Mouse (Mus musculus) monocyte, adult 2 months (primary cell): Measurements from ENCODE around the gene Lrrc7.
"Not testable (repeated sequence)": the region's sequence is repeated elsewhere in the genome, so short reads cannot be mapped to it uniquely, and the experiment has no call there.

Experiments used
- DNase-seq, 2 experiments: peaks; one replicate each; pipeline ENCODE4 v3.0.0; 2022; ENCODE audit warnings: low spot score in 2 of 2, low read depth in 1 of 2

The Lrrc7 gene

DNA sequence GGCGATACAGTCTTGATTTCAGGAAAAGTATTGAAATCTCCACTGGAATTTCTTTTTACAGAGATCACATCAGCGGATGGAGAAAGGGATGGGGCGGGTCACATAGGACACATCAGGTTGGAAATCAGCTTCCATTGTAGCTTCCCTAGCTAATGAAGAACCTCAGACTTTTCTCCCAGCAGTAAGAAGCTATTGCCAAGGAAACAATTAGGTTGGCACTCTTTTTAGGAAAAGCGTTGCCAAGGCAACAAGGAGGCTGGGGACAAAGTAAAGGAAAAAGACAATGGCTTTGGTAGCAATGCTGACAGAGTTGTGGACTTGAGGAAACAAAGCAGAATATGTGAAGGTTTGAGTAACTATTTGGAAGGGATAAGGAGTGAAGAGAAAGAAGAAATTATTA is 393.6 kb downstream of the Lrrc7 start:
- no peak for DNase-seq

DNA sequence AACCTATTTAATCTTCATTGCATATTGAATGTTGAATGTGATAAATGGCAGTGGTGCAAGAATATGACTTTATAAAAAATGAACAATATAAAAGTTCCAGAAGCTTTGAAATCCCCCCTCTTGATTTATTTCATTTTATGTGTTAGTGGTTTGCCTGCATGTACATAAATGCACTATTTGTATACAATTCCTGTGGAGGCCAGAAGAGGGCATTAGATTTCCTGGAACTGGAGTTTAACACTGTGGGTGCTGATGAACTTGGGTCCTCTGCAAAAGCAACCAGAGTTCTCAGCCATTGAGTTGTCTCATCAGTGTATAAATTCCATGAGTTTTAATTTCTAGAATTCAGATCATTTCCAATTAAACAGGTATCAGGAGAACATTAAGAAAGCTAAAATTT is 397.0 kb downstream of the Lrrc7 start:
- no peak for DNase-seq

DNA sequence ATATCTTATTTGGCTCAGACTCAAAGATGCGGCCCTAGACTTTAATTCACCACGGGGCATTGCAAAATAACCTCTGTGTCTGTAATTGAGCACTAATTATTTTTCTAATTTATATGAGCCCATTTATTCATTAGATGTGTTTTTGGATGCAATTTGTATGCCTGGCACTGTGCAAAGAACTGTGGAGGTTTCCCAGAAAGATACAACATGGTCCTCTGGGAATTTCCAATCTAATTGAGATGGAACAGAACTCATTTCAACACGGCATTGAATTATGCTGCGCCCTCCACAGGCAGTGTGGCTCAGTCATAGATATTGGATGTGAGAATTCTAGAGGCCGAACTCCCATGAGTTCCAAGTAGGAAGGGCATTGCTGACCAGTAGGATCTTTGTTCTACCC is 397.6 kb downstream of the Lrrc7 start:
- no peak for DNase-seq

DNA sequence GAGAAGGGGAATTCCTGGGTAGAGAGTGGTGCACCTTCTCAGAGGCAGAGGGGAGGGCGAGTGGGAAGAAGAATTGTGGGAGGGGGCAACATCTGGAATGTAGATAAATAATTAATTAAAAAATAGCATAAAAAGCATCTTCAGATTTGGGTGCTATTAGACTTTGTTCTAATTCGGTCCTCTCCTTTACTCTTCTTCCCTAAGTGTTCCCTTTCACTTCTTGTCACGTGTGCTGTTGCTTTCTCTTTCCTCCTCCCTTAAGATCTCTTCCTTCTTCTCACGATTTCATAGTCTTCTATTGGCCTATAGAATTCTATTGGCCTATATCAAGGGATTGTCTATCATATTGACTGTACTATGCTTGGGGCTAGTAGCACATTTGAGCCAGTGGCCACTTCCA is 398.9 kb downstream of the Lrrc7 start:
- DNase-seq = no peak

DNA sequence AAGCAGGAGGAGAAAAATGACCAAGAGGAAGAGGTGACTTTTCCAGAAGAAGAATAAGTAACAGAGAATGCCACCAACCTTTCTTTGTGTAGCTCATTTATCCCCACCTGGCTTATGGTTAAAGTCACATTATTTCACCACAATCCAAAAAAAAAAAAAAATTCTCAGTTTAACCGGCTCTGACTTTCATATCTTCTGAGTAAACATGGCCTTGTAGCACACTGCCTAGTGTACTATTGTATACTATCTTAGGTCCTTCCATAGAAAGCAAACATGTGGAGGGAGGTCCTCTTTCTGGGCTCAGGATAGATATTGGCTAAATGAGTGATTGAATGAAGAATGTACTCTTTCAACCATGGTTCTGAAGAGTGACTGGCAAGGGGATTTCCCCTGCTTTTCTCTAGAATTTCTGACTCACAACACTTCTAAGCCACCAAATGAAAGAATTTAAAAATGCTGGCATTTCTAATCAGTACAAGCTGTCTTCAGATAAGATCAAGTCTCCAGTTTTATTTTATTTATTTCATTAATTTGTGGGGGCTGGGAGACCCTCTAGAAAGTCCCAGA is 400.0 kb downstream of the Lrrc7 start:
- DNase-seq = no peak

DNA sequence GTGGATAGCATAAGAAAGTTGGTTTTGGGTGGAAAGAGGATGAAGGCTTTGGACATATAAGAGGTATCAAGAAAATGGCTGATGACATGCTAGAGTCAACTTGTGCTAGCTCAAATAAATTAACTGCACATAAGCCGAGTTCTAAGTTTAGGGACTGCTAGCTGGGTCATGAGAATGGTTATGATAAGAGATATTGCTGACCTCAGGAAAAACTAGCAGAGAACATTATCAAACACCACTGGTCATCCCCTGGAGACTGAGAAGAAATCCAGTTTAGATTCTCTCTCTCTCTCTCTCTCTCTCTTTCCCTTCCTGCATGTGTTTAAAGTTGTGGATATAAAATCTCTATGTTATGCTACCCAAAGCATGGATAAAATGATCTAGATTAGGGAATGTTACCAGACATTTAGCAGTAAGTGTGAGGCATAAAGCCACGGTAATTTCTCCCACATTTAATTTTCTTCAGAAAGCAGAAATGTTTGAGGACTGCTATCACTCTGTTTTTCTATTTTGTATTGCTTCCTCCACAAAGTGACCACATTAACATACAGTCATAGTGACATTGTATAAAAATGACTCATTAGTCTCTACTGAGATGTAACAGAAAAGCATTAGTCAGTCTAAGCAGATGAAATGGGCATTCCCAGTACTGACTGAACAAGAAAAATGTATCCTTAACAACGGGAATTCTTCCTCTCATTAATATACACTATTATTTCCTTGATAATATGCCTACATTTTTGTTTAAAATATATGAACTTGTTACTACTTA is 406.3 kb downstream of the Lrrc7 start:
- no peak for DNase-seq

DNA sequence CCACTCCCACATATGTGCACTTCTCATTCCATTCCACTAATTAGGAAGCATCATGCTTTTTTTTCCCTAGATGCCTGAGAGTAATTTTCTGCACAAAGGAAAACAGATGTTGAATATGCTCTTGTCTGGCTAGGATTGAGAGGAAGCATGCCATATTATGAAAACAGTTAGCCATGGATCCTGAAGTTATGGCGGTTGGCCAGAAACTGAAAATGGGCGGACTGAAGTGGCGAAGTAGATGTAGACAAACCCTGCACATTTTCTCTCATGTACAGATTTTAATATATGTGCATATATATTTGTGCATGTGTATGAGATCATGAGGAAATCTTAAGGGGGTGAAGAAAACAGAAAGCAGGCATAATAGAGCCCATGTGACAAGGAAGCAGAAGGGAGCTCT is 407.9 kb downstream of the Lrrc7 start:
- DNase-seq = no peak

DNA sequence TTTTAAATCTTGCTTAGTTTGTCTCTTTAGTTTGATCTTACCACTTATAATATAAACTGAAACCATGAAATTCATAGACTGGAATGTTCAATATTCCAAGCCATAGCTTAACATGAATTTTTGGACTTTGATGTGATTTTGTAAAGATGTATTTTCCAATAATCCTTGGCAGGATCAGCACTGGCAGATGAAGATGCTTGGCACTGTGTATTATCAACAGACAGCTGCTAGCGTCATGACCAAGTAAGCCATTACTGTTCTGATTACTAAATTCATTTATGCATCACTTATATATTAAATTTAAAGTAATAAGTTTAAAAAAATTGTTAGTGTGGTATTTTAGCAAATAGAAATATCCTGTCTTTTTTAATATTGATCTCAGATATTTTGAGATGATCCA is 413.0 kb downstream of the Lrrc7 start:
- no peak for DNase-seq

DNA sequence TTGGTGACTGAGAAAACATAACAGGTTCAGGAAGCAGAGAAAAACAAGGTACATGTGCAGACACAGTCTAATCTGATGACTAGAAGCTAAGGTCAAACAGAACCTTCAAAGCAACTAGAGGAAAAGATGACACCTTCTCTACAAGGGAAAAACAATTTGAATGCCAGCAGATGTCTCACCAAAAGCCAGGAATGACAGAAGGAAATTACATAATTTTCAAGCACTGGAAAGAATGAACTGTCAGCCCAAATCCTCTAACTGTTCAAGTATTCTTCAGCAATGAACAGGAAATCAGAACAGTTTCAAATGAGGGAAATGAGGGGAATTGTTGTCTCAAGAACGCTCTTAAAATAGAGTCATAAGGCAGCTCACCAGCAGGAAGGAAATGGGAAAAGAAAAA is 421.4 kb downstream of the Lrrc7 start:
- DNase-seq = no peak

DNA sequence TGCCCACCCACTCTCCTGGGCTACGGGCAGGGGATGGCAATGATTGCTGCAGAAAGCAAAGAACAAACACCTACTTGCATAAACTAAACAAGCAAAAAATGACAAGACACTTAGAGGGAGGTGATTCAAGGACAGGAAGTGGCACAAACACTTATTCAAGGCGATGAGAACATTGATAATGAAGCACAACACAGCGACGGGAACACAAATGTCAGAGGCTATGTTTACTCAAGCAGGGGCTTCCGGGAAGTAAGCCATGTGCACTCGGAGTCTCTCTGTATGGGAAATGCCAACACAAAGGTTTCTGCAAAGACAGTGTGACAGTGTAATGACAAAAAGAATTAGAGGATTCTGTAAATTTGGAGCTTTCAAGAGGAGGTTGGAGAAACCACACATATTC is 424.2 kb downstream of the Lrrc7 start:
- no peak for DNase-seq

DNA sequence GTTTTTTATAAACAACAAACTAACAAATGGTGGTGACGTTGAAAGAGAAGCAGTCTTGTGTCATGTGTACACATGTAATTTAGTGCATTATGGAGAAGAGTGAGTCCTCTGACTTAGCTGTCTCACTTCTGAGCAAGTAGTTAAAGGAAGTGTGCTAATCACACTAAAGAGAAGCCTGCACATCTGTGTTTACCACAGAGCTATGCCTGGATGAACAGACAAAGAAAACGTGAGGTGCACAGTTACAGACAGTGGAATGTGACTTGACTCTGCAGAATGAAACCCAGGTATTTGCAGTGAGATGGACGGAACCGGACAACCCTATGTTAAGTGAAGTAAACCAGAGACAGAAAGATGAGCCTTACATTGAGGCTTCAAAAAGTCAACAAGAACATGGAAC is 430.3 kb downstream of the Lrrc7 start:
- no peak for DNase-seq

DNA sequence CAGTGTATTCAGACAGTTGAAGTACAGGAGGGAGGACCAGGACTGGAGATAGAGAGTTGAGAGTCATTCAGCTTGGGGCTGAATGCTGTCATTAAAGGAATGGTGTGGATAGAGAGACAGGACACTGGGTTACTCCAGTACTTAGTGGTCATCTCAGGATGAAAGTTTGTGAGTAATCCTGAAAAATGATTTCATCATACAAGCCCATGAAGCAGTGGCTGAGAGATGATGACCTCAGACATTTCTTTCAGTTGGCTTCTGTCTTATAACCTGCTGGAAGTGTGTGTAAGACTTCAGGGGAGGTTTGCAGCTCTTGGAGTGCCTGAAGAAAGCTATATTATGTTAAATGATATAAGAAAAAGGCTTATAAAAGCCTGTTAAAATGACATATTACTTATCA is 430.8 kb downstream of the Lrrc7 start:
- DNase-seq = no peak

DNA sequence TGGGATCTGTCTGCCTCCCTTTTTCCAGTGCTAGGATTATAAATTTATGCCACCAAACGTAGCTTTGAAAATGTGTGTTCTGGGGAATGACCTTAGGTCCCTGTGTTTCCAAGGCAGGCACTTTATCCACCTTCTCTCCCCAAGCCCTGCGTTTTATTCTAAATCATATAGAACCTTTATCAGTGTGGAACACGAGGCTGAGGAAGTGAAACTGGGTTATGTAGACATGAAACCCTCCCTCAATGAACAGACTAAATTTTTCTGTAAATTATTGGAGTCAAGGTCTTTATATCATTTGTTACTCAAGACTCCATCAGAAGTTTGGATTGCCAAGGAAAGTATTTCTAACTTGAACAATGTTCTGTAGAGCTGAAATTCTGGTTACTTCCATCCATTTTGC is 439.1 kb downstream of the Lrrc7 start:
- DNase-seq = no peak

DNA sequence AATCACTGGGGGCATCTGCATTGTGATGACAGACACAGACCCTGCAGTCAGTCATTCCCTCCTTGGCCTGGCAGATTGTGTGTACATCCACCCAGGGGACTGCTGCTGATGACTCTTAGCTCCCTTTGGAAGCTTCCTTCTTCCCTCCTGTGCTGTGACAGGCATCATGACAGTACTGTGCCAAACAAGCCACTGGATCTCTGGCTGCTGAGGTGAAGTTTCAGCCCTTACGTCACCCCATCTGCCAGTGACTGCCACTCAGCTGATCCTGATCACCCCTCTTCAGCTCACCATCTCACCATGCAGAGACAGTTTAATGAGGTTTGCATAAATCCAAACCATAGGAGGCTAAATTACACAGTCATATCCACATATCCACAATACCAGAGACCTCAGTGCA is 456.8 kb downstream of the Lrrc7 start:
- DNase-seq = no peak

DNA sequence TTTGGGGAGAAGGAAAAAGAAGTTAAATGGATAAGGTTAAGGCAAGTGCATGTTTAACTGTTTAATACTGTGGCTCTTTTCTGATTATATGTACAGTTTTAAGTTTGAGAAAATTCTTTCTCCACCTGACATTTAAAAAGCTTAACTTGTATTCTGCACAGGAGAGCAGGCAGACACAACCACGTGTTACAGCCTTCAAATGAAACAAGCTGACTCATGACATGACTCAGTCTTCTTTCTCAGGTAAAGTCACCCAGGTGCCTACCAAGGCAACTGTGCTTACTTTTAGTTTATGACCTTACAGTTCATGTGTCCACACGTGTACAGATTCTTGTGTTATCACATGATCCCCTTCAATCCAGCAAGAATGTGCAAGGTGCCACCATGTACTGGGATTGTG is 458.6 kb downstream of the Lrrc7 start:
- no peak for DNase-seq

DNA sequence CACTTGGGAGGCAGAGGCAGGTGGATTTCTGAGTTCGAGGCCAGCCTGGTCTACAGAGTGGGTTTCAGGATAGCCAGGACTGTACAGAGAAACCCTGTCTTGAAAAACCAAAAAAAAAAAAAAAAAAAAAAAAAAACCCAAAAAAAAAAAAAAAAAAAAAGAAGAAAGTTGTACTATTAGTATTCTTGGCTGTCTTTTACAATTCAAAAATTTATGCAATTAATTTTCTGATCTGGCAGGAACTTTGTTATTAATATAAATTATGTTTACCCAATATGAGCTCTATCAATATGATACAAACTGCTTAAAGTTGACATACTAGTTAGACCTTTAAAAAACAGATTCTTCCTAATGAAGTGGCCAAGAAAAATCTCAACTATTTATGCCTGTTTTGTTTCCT is 459.5 kb downstream of the Lrrc7 start:
- not testable (repeated sequence) for DNase-seq

DNA sequence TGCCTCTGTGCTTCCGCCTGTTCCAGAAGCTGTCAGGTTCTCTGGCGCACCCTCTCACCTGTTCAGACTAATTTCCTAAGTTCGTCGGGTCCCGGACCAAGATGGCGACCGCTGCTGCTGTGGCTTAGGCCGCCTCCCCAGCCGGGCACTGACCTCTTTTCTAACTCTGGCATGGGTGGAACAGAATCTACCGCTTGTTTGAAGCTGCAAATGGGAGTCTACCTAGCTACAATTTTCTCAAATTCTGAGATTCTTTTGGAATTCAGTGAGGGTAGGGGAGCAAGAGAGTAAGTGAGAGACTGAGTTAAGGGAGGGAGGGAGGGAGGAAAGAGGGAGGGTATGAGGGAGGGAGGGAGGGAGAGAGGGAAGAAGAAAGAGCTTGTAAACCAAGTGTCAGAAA is 460.0 kb downstream of the Lrrc7 start:
- not testable (repeated sequence) for DNase-seq

DNA sequence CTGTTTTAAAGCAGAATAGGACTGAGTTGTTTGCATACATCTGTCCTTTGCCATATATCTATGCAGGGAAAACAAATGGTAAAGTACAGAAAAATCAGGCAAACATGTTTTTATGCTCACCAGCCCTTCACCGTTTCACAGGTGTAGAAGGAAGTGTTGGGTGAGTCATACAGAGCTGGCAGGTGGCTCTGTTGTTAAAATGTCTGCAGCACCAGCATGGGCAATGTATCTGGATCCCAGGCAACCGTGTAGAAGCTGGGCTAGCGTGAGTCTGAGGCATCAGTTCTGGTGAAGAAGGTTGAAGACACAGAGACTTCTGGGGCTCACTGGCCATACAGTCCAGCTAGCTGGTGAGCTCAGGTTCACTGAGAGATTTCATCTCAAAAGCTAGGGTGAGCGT is 468.1 kb downstream of the Lrrc7 start:
- no peak for DNase-seq

DNA sequence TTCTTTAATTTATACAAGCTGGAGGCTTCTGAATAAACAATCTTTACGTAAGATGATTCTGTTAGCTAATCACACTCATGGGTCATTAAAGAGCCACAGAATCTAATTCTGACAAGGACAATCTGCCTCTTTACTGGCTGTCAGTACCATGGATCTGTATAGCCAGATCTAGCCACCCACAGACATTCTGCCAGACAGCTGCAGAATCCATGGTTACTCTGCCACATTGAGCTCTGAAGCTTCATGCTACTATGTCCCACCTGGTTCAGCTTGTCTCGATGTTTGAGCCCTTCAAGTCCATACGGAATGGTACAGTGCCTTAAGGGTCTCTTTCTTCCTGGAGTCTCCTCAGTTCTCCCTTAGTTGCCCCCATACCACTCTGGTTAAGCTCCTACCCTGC is 470.4 kb downstream of the Lrrc7 start:
- no peak for DNase-seq

DNA sequence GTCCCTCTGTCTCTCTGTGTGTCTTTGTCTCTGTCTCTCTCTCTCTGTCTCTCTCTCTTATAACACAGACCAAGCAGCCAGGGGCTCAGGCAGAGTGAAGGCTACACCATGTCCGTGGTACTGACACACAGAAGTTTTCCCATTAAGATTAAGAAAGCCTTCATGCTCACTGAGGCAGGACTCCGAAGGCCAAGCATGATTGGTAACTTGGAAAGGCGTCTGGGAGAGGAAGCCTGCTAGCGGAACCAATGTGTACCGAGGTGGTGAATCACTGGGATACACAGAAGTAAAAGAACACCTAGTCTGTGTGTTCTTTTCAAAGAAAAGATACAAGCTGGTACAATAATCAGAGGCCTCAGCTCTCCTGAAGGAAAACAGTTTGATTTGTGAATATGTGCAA is 484.2 kb downstream of the Lrrc7 start:
- DNase-seq = no peak

DNA sequence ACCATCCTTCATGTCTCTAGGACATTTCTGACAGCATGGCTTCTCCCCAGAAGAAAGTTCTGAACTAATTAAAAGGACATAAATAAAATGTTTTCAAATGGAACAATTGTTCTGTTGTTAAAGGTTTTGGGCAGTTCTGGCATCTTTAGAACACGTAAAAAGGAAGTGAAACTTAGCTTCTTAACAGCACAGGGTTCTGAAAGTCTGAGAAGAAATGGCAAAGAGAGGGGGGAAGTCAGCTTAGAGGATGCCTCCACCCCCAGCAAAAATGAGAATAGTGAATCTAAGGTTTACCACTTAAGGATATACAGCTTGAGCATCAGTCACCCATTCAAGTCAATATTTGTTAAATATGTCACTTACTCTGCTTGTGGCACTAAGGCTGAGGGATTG is 484.6 kb downstream of the Lrrc7 start:
- DNase-seq = no peak

DNA sequence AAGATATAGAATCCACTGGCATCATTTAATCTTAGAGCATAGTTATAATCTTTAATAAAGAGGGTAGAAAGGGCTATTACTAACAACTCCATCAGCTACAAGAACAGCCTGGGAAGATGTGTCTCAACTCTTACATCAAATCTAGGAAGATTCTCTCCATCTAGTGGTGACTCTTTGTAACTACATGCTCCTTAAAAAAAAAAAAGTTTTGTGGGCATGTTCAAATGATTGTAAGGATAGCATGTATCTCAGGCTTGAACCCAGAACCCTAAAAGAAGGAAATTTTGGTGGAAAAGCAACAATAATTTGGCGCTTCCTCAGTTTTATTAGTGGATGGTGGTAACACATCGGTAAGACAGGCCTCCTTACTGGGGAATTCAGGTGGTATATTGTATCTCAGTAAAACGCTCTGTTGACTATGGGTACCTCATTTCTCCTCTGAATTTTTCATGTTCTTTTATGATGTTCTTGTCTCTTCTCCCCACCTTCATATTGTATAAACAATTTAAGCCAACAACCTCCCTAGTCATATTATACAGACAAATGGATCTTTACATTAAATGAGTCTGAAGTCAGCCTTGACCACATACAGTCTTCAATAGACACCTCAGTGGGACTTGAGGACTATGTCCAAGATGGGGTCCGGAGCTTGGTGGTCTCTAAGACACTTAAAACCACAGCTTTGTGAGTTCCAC is 485.2 kb downstream of the Lrrc7 start:
- no peak for DNase-seq

DNA sequence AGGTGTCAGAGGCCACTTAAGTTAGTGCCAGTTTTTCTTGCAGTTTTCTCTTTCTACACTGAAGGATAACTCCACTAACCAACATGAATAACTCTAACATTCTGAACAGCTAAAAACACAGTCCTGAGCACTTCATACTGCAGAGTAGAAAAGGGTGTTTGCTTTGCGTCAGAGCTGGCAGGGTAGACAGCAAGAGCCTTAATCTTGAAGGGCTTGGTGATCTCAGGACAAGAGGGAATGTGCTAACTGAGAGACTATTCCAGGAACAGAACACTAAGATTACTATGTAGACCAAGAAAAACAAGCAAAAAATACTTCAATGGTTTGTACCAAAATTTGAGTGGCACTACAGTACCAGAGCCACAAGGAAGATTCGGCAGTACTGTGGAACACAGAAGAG is 487.0 kb downstream of the Lrrc7 start:
- no peak for DNase-seq
